Mouse (Mus musculus): ENCODE measurements around the gene Flt1. TPM values are rescaled to one million over a fixed set of nuclear protein-coding genes. Genes with fewer than 3 reads are reported as not detected.

Gene Flt1
- polyA plus RNA-seq, 1 experiment from 2014 or later: 21.4 TPM

- WGBS: 57% methylated on average over 15 of the region's 15 CpGs
- H3K4me1 ChIP-seq (ENCODE audit: control insufficient read depth, insufficient read depth, low read length): no peaks in the 10 kb centered on the region; the same call in 1 of the 2 replicates
- H3K36me3 ChIP-seq (ENCODE audit: control insufficient read depth, insufficient read depth): no peaks in the 10 kb centered on the region
- H3K4me2 ChIP-seq (ENCODE audit: low read depth, low read length): no peak overlapping the region; the same call in 1 of the 2 replicates
- no peak for ATAC-seq (replicated peaks; ENCODE audit: extremely low read depth, insufficient read depth, low FRiP score)
- peaks cover 7% of the 10 kb centered on the region for H3K27me3 ChIP-seq (ENCODE audit: control insufficient read depth, insufficient read depth, low read length)
- H3K27ac ChIP-seq (ENCODE audit: low read length): no peak overlapping the region
- H3K4me3 ChIP-seq (ENCODE audit: low read length): no peak overlapping the region
- H3K9ac ChIP-seq (ENCODE audit: low read length): no peak overlapping the region
- H3K9me3 ChIP-seq (replicated peaks; ENCODE audit: control insufficient read depth, low read length): no peaks in the 10 kb centered on the region
Measured at GRCm38 (mm10) chr5:147716697-147717217, 9.1 kb downstream of the Flt1 start.

DNA sequence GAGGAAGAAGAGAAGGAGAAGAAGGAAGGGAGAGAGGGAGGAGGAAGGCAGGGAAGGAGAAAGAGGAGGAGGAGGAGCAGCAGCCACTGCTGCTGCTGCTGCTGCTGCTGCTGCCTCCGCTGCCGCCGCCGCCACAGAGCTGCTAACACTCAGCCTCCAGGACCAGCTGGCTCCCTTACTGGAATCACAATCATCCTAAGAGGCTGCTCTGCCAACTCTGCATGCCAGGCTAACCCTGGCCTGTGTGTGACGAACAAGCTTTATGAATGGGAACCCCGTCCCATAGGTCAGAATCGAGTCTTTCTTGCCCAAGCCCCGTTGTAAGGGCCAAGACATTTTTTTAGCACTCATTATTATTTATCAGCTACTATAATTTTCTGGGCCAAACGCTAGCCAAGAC, 9.5 kb downstream of the Flt1 start:
- Histone ChIP-seq H3K36me3 (ENCODE audit: control insufficient read depth, insufficient read depth) (no peaks in the 10 kb centered on the region), H3K27ac (ENCODE audit: low read length) (no peak overlapping the region), H3K27me3 (ENCODE audit: control insufficient read depth, insufficient read depth, low read length) (peaks cover 3% of the 10 kb centered on the region; the same call in 1 of the 2 replicates), H3K9me3 (replicated peaks; ENCODE audit: control insufficient read depth, low read length) (no peaks in the 10 kb centered on the region), H3K4me2 (ENCODE audit: low read depth, low read length) (no peak overlapping the region; the same call in 1 of the 2 replicates), H3K4me1 (ENCODE audit: control insufficient read depth, insufficient read depth, low read length) (no peaks in the 10 kb centered on the region; the same call in 1 of the 2 replicates), H3K9ac (ENCODE audit: low read length) (no peak overlapping the region), H3K4me3 (ENCODE audit: low read length) (no peak overlapping the region)
- no peak for ATAC-seq (replicated peaks; ENCODE audit: extremely low read depth, insufficient read depth, low FRiP score)
- WGBS: 69% methylated on average over 9 of the region's 9 CpGs

DNA sequence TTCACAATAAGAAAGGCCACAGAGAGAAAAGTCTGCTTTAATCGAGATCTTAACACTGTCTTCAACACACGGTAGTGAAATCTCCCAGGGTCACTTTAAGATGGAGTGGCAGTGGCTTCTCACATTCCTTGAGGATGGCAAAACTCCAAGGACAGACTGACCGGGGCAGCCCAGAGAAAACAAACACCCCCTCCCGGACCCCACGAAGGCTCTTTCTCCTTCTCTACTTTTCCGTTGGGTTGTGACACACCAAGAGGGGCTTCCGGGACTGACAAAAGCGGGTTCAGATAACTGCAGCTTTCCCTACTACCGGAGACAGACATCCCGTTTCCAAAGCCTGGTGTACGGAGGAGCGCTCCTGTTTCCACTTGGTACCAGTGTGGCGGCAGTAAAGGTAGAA, 10.4 kb downstream of the Flt1 start:
- ATAC-seq (replicated peaks; ENCODE audit: extremely low read depth, insufficient read depth, low FRiP score): peak; percentile 34; the same call in 1 of the 2 replicates
- Histone ChIP-seq H3K36me3 (ENCODE audit: control insufficient read depth, insufficient read depth) (no peaks in the 10 kb centered on the region), H3K4me1 (ENCODE audit: control insufficient read depth, insufficient read depth, low read length) (no peaks in the 10 kb centered on the region; the same call in 1 of the 2 replicates), H3K27ac (ENCODE audit: low read length) (no peak overlapping the region), H3K27me3 (ENCODE audit: control insufficient read depth, insufficient read depth, low read length) (no peaks in the 10 kb centered on the region), H3K9me3 (replicated peaks; ENCODE audit: control insufficient read depth, low read length) (no peaks in the 10 kb centered on the region), H3K9ac (ENCODE audit: low read length) (no peak overlapping the region), H3K4me2 (ENCODE audit: low read depth, low read length) (no peak overlapping the region), H3K4me3 (ENCODE audit: low read length) (no peak overlapping the region)
- WGBS: 54% methylated on average over 13 of the region's 13 CpGs

DNA sequence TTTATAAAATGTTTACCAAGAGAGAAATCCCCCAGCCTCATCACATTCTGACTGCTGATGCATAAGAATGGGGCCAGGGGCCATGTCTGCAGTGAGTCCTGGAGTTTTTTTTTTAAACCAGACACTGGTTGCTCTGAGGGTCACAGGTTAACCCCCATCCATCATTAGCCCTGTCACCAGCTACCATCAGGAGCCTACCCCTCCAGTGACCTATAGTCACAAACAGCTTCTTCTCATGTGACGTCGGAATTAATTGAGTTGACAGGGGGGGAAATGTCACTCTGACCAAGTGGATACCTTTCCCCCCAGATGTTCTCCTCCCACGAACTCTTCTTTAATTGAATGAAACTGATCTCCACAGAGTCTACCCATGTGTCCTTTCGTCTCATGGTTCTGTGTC, 17.3 kb downstream of the Flt1 start:
- WGBS: 66% methylated on average over 4 of the region's 4 CpGs
- no peak overlapping the region for H3K27ac ChIP-seq (ENCODE audit: low read length)
- no peaks in the 10 kb centered on the region for H3K4me1 ChIP-seq (ENCODE audit: control insufficient read depth, insufficient read depth, low read length)
- H3K4me3 ChIP-seq (ENCODE audit: low read length): no peak overlapping the region
- H3K9me3 ChIP-seq (replicated peaks; ENCODE audit: control insufficient read depth, low read length): peaks cover 3% of the 10 kb centered on the region; the same call in 1 of the 2 replicates
- no peak overlapping the region for H3K4me2 ChIP-seq (ENCODE audit: low read depth, low read length)
- H3K9ac ChIP-seq (ENCODE audit: low read length): no peak overlapping the region
- ATAC-seq (replicated peaks; ENCODE audit: extremely low read depth, insufficient read depth, low FRiP score): no peak
- H3K36me3 ChIP-seq (ENCODE audit: control insufficient read depth, insufficient read depth): no peaks in the 10 kb centered on the region
- no peaks in the 10 kb centered on the region for H3K27me3 ChIP-seq (ENCODE audit: control insufficient read depth, insufficient read depth, low read length)

- no peak overlapping the region for H3K9ac ChIP-seq (ENCODE audit: low read length)
- no peak for ATAC-seq (replicated peaks; ENCODE audit: extremely low read depth, insufficient read depth, low FRiP score)
- no peaks in the 10 kb centered on the region for H3K4me1 ChIP-seq (ENCODE audit: control insufficient read depth, insufficient read depth, low read length)
- H3K9me3 ChIP-seq (replicated peaks; ENCODE audit: control insufficient read depth, low read length): peaks cover 3% of the 10 kb centered on the region; the same call in 1 of the 2 replicates
- no peak overlapping the region for H3K4me2 ChIP-seq (ENCODE audit: low read depth, low read length)
- WGBS: 48% methylated on average over 4 of the region's 4 CpGs
- H3K27ac ChIP-seq (ENCODE audit: low read length): no peak overlapping the region
- no peaks in the 10 kb centered on the region for H3K27me3 ChIP-seq (ENCODE audit: control insufficient read depth, insufficient read depth, low read length)
- H3K4me3 ChIP-seq (ENCODE audit: low read length): no peak overlapping the region
- no peaks in the 10 kb centered on the region for H3K36me3 ChIP-seq (ENCODE audit: control insufficient read depth, insufficient read depth)
Measured at GRCm38 (mm10) chr5:147707479-147707878, 18.3 kb downstream of the Flt1 start.

- Histone ChIP-seq H3K4me2 (ENCODE audit: low read depth, low read length) (no peak overlapping the region), H3K27ac (ENCODE audit: low read length) (no peak overlapping the region), H3K27me3 (ENCODE audit: control insufficient read depth, insufficient read depth, low read length) (no peaks in the 10 kb centered on the region), H3K9me3 (replicated peaks; ENCODE audit: control insufficient read depth, low read length) (peaks cover 3% of the 10 kb centered on the region; the same call in 1 of the 2 replicates), H3K4me1 (ENCODE audit: control insufficient read depth, insufficient read depth, low read length) (no peaks in the 10 kb centered on the region), H3K36me3 (ENCODE audit: control insufficient read depth, insufficient read depth) (no peaks in the 10 kb centered on the region), H3K4me3 (ENCODE audit: low read length) (no peak overlapping the region), H3K9ac (ENCODE audit: low read length) (no peak overlapping the region)
- no peak for ATAC-seq (replicated peaks; ENCODE audit: extremely low read depth, insufficient read depth, low FRiP score)
- 67% methylated on average over 4 of the region's 4 CpGs for WGBS
Measured at GRCm38 (mm10) chr5:147704890-147705289, 20.9 kb downstream of the Flt1 start.

GRCm38 (mm10) chr5:147702423-147702822, 23.4 kb downstream of the Flt1 start:
- Histone ChIP-seq H3K27ac (ENCODE audit: low read length) (no peak overlapping the region), H3K9ac (ENCODE audit: low read length) (no peak overlapping the region), H3K4me1 (ENCODE audit: control insufficient read depth, insufficient read depth, low read length) (0 out of 2 replicates have a peak, but pooled peaks cover 3% of the 10 kb centered on the region), H3K4me2 (ENCODE audit: low read depth, low read length) (no peak overlapping the region), H3K27me3 (ENCODE audit: control insufficient read depth, insufficient read depth, low read length) (no peaks in the 10 kb centered on the region), H3K36me3 (ENCODE audit: control insufficient read depth, insufficient read depth) (no peaks in the 10 kb centered on the region), H3K4me3 (ENCODE audit: low read length) (no peak overlapping the region), H3K9me3 (replicated peaks; ENCODE audit: control insufficient read depth, low read length) (no peaks in the 10 kb centered on the region)
- 75% methylated on average over 5 of the region's 5 CpGs for WGBS
- ATAC-seq (replicated peaks; ENCODE audit: extremely low read depth, insufficient read depth, low FRiP score): no peak

DNA sequence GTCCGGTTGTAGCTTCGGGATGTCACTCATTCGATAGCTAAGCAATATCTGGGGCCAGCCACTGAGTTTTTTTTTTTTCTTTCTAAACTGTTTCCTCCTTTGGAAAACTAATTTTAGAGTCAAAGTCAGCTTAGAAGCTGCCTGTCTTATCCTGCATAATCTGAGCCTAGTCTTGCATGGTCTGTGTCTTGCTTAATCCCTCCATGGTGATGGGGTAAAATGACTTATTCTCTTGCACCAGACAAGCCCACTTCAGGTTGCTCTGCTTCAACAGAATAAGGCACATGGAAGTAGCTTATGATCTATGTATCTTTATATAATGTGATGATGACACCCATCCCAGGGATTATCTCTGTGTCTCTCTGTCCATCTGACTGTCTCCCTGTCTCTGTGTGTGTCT, 24.8 kb downstream of the Flt1 start:
- H3K4me2 ChIP-seq (ENCODE audit: low read depth, low read length): no peak overlapping the region
- H3K27ac ChIP-seq (ENCODE audit: low read length): no peak overlapping the region
- WGBS: 83% methylated on average over 3 of the region's 3 CpGs
- no peaks in the 10 kb centered on the region for H3K36me3 ChIP-seq (ENCODE audit: control insufficient read depth, insufficient read depth)
- no peak overlapping the region for H3K4me3 ChIP-seq (ENCODE audit: low read length)
- H3K9me3 ChIP-seq (replicated peaks; ENCODE audit: control insufficient read depth, low read length): no peaks in the 10 kb centered on the region
- no peak for ATAC-seq (replicated peaks; ENCODE audit: extremely low read depth, insufficient read depth, low FRiP score)
- 0 out of 2 replicates have a peak, but pooled peaks cover 3% of the 10 kb centered on the region for H3K4me1 ChIP-seq (ENCODE audit: control insufficient read depth, insufficient read depth, low read length)
- H3K9ac ChIP-seq (ENCODE audit: low read length): no peak overlapping the region
- H3K27me3 ChIP-seq (ENCODE audit: control insufficient read depth, insufficient read depth, low read length): no peaks in the 10 kb centered on the region

DNA sequence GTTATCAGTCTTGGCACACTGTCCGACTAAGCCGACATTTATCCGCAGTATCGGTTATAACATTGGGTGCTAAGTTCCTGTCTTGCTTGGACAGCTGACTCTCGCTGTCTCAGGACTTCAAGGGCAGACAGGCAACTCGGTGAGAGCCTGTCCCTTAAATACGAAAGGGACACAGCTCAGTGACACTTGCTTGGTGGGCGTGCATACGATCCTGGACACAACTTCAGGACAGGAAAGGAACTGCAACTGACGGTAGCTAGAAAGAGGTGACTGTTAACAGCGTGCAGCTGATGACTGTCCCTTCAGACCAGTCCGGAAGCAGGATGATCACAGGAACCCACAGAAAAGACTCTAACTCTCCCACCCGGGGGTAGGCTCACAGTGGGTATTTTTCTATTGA, 27.8 kb downstream of the Flt1 start:
- H3K9ac ChIP-seq (ENCODE audit: low read length): no peak overlapping the region
- peak overlapping the region; percentile 50 for H3K4me2 ChIP-seq (ENCODE audit: low read depth, low read length)
- peak overlapping the region; percentile 25 for H3K4me3 ChIP-seq (ENCODE audit: low read length)
- H3K36me3 ChIP-seq (ENCODE audit: control insufficient read depth, insufficient read depth): no peaks in the 10 kb centered on the region
- H3K27ac ChIP-seq (ENCODE audit: low read length): no peak overlapping the region
- no peak; the same call in 1 of the 2 replicates for ATAC-seq (replicated peaks; ENCODE audit: extremely low read depth, insufficient read depth, low FRiP score)
- H3K4me1 ChIP-seq (ENCODE audit: control insufficient read depth, insufficient read depth, low read length): 0 out of 2 replicates have a peak, but pooled peaks cover 3% of the 10 kb centered on the region
- no peaks in the 10 kb centered on the region for H3K27me3 ChIP-seq (ENCODE audit: control insufficient read depth, insufficient read depth, low read length)
- no peaks in the 10 kb centered on the region for H3K9me3 ChIP-seq (replicated peaks; ENCODE audit: control insufficient read depth, low read length)
- WGBS: 33% methylated on average over 13 of the region's 13 CpGs
